Mouse (Mus musculus): ENCODE data around the gene Pgap3.

GRCm38 (mm10) chr11:98372406-98372805, 27.9 kb downstream of the Pgap3 start:
- peak; percentile 88 for TF ChIP-seq CTCF (IDR thresholded peaks at IDR 0.05; ENCODE audit: low read depth, low read length)
- no peak for TF ChIP-seq POLR2A (IDR thresholded peaks at IDR 0.05; ENCODE audit: borderline replicate concordance, low read depth, low read length)

Data from bone marrow macrophage, adult 2 months (primary cell).